Mouse (Mus musculus): Measurements from ENCODE around the gene Ankrd13b.

GRCm38 (mm10) chr11:77504377-77504776 lies 14.9 kb upstream of the Ankrd13b start:
- TF ChIP-seq POLR2A (IDR thresholded peaks at IDR 0.05; ENCODE audit: borderline replicate concordance, extremely low read depth, insufficient read depth, insufficient read length, poor library complexity, severe bottlenecking) (no peak), CTCF (IDR thresholded peaks at IDR 0.05; ENCODE audit: borderline replicate concordance, extremely low read depth, insufficient read depth, insufficient read length) (no peak)
